Mouse (Mus musculus): ENCODE data around the gene Luc7l3.

DNA sequence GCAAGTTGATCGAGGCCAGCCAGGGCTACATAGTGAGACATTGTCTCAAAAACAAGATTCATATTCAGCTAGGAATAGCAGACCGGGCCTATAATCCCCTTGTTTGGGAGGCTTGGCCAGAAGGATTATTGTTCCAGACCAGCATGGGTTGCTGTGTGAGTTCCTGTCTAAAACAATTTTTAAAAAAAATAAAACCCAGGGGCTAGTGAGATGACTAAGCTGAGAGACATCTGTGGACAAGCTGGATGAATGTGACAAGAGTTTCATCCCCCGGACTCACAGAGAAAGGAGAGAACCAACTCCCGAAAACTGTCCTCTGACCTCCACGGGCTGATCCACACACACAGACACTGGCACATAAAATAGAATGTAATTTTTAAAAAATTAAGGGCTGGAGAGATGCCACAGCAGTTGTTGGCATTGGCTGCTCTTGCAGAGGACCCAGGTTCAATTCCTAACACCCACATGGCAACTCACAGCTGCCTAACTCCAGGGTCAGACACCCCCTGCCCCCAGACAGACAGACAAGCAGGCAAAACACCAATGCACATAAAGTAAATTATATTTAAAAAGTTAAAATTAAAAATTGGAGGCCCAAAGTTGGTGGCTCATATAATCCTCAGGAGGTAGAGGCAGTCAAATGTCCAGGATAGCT, 1.6 kb upstream of the Luc7l3 start:
- TF ChIP-seq CTCF (IDR thresholded peaks at IDR 0.05; ENCODE audit: borderline replicate concordance, insufficient read depth, low read depth, low read length) (no peak), POLR2A (IDR thresholded peaks at IDR 0.05; ENCODE audit: borderline replicate concordance, insufficient read depth, low read length) (no peak)
